Mouse (Mus musculus): ENCODE data around the gene Pds5b.
"Not testable (repeated sequence)": the region's sequence is repeated elsewhere in the genome, so short reads cannot be mapped to it uniquely, and the experiment has no call there.

- not testable (repeated sequence) for TF ChIP-seq CTCF (IDR thresholded peaks at IDR 0.05; ENCODE audit: borderline replicate concordance, extremely low read depth, insufficient read depth, insufficient read length); POLR2A (IDR thresholded peaks at IDR 0.05; ENCODE audit: borderline replicate concordance, extremely low read depth, insufficient read depth, insufficient read length, poor library complexity, severe bottlenecking)
Observed at GRCm38 (mm10) chr5:150659425-150659824, 14.1 kb upstream of the Pds5b start.

All from brain, embryonic 14.5 days (tissue).